Mouse (Mus musculus): ENCODE data around the gene Prlr. TPM values are rescaled to one million over a fixed set of nuclear protein-coding genes. Genes with fewer than 3 reads are reported as not detected.

Prlr gene
- total RNA-seq, 2 experiments from 2014 or later, result 0.94 to 1.9 TPM

- intact Hi-C loops (cut with DNase I), result no loop called here
- peak; percentile 41 for DNase-seq
Observed at GRCm38 (mm10) chr15:10225701-10226100, 48.7 kb downstream of the Prlr start.

GRCm38 (mm10) chr15:10228636-10229035 is 51.6 kb downstream of the Prlr start:
- intact Hi-C loops (cut with DNase I), result no loop called here
- no peak for DNase-seq

GRCm38 (mm10) chr15:10235977-10236376 is 58.9 kb downstream of the Prlr start:
- no peak for DNase-seq
- intact Hi-C loops (cut with DNase I), result no loop called here

GRCm38 (mm10) chr15:10236812-10237211 is 59.8 kb downstream of the Prlr start:
- intact Hi-C loops (cut with DNase I), result no loop called here
- no peak for DNase-seq

- intact Hi-C loops (cut with DNase I), result no loop called here
- DNase-seq, result no peak
Observed at GRCm38 (mm10) chr15:10238454-10238853, 61.4 kb downstream of the Prlr start.

GRCm38 (mm10) chr15:10240228-10240795 is 63.3 kb downstream of the Prlr start:
- intact Hi-C loops (cut with DNase I), result no loop called here
- DNase-seq, result no peak

GRCm38 (mm10) chr15:10242250-10242649 is 65.2 kb downstream of the Prlr start:
- intact Hi-C loops (cut with DNase I), result no loop called here
- DNase-seq, result no peak

- intact Hi-C loops (cut with DNase I), result no loop called here
- peak; percentile 30 for DNase-seq
Observed at GRCm38 (mm10) chr15:10249285-10249684, 72.2 kb downstream of the Prlr start.

- no peak for DNase-seq
- intact Hi-C loops (cut with DNase I), result no loop called here
Observed at GRCm38 (mm10) chr15:10250784-10251183, 73.7 kb downstream of the Prlr start.

- no peak for DNase-seq
- intact Hi-C loops (cut with DNase I), result no loop called here
Observed at GRCm38 (mm10) chr15:10252526-10252925, 75.5 kb downstream of the Prlr start.

GRCm38 (mm10) chr15:10262219-10262618 is 85.2 kb downstream of the Prlr start:
- intact Hi-C loops (cut with DNase I), result no loop called here

GRCm38 (mm10) chr15:10262641-10263040 is 85.6 kb downstream of the Prlr start:
- intact Hi-C loops (cut with DNase I), result no loop called here
- DNase-seq, result no peak

More at GRCm38 (mm10) chr15:10262219-10262618, 85.2 kb downstream of the Prlr start:
- DNase-seq, result no peak

- intact Hi-C loops (cut with DNase I), result no loop called here
- no peak for DNase-seq
Observed at GRCm38 (mm10) chr15:10263420-10263819, 86.4 kb downstream of the Prlr start.

- no peak for DNase-seq
- intact Hi-C loops (cut with DNase I), result no loop called here
Observed at GRCm38 (mm10) chr15:10264885-10265284, 87.8 kb downstream of the Prlr start.

GRCm38 (mm10) chr15:10267251-10267650 is 90.2 kb downstream of the Prlr start:
- intact Hi-C loops (cut with DNase I), result no loop called here
- no peak for DNase-seq

GRCm38 (mm10) chr15:10276386-10276785 is 99.3 kb downstream of the Prlr start:
- no peak for DNase-seq
- intact Hi-C loops (cut with DNase I), result no loop called here

- intact Hi-C loops (cut with DNase I), result no loop called here
- no peak for DNase-seq
Observed at GRCm38 (mm10) chr15:10277461-10277860, 100.4 kb downstream of the Prlr start.

- intact Hi-C loops (cut with DNase I), result no loop called here
- no peak for DNase-seq
Observed at GRCm38 (mm10) chr15:10281546-10281945, 104.5 kb downstream of the Prlr start.

- no peak for DNase-seq
- intact Hi-C loops (cut with DNase I), result no loop called here
Observed at GRCm38 (mm10) chr15:10283661-10284060, 106.6 kb downstream of the Prlr start.

GRCm38 (mm10) chr15:10296570-10296969 is 119.5 kb downstream of the Prlr start:
- intact Hi-C loops (cut with DNase I), result no loop called here
- no peak for DNase-seq

GRCm38 (mm10) chr15:10298058-10298457 is 121.0 kb downstream of the Prlr start:
- no peak for DNase-seq
- intact Hi-C loops (cut with DNase I), result no loop called here

GRCm38 (mm10) chr15:10299467-10299866 is 122.4 kb downstream of the Prlr start:
- intact Hi-C loops (cut with DNase I), result no loop called here
- no peak for DNase-seq

GRCm38 (mm10) chr15:10306461-10306860 is 129.4 kb downstream of the Prlr start:
- no peak for DNase-seq
- intact Hi-C loops (cut with DNase I), result no loop called here

Data from left cerebral cortex, postnatal 4 days (tissue).